Mouse (Mus musculus) liver, embryonic 14.5 days (tissue): ENCODE data around the gene Peak1.

Source experiments
- CTCF ChIP-seq: IDR thresholded peaks from 2 replicates; pipeline ENCODE4 v1.5.1; 2016; ENCODE audit warnings: antibody characterized with exemption, low read depth, control low read depth
- EP300 ChIP-seq: IDR thresholded peaks from 2 replicates; pipeline ENCODE4 v1.6.1; 2016; ENCODE audit warnings: antibody characterized with exemption, low read depth

DNA sequence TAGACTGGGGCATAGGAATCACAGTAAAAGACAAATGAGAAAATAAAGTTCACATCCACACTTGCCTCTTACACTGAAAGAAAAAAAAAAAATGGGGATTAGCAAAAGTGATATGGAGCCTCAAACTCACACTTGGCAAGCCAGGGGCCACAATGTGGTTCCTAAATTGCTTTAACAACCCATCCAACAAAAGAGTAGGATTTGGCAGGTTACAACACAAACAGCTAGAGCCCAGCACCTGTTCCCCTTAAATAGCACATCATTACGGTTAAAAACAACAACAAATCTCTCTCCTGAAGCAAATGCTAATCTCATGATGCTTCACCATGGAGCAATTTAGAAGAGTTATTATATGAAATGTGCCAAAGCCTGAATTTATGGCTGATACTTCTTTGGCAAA, 2.5 kb downstream of the Peak1 start:
- no peak for TF ChIP-seq CTCF
- TF ChIP-seq EP300 = no peak
